Mouse (Mus musculus): ENCODE measurements around the gene P2rx7.

GRCm38 (mm10) chr5:122683926-122684325 lies 40.2 kb downstream of the P2rx7 start:
- TF ChIP-seq CTCF (conservative IDR thresholded peaks at IDR 0.05; ENCODE audit: insufficient read depth, insufficient read length, low read depth, low read length) (no peak), POLR2A (IDR thresholded peaks at IDR 0.05; ENCODE audit: low read depth, low read length) (no peak)
